8 mouse cellular contexts compared by ENCODE assay signal in the genomic region with DNA sequence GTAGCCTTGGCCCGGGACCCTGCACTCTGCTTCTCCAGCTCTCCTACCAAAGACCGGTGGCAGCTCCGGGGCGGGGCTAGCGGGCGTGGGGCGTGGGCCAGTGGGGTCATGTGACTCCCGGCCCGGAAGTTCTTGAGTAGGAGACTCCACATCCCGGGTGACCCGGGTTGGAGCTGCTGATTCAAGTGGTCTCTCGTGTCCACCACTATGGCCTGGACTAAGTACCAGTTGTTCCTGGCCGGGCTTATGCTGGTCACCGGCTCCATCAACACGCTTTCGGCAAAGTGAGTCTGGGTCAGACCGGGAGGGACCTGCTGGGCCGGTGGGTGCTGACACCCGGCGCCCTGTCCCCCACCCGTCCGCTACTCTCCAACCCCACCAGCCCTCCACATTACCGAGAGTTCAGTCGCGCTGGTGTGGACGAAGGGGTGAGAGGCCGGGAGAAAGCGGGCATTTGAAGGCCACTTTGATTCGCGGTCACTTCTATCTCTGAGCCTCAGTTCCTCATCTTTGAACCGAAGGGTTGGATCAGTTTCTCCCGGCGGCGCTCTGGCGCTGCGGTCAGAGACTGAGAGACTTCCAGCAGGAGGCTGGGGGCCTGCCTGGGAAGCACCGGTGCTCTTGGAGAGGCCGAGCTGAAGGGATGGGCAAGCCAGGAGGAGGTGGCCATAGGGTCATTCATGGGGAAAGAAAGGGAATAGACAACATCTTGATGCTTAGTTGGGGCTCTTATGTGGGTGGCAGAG. TPM values are rescaled to one million over a fixed set of nuclear protein-coding genes. Genes with fewer than 3 reads are reported as not detected.
A peak's percentile ranks its signal among the peaks of the same experiment; 100 is the strongest.
DNase-seq lines count a peak whose midpoint lies in the region; ATAC-seq and TF ChIP-seq lines count a peak whose summit lies in the region.

Gene Slc35f6 (plus strand): TSS at position 119 of the 746 bp plus-strand sequence.

- no peak for TF ChIP-seq EP300 in heart, adult 2 months (IDR thresholded peaks at IDR 0.05; ENCODE audit: insufficient read depth, low read depth, low read length)

- under 1% methylated on average over 38 of the region's 38 CpGs for WGBS in embryonic facial prominence, embryonic 13.5 days
- under 1% methylated on average over 38 of the region's 38 CpGs for WGBS in heart, adult 2 months
- WGBS in limb, embryonic 14.5 days = under 1% methylated on average over 34 of the region's 38 CpGs
- under 1% methylated on average over 38 of the region's 38 CpGs for WGBS in midbrain, postnatal 0 days

- H3K27me3 ChIP-seq in embryonic facial prominence, embryonic 13.5 days = no peaks in the 10 kb centered on the region
- no peaks in the 10 kb centered on the region for H3K27me3 ChIP-seq in heart, adult 2 months (ENCODE audit: control insufficient read depth, insufficient read depth, low read length)
- H3K27me3 ChIP-seq in limb, embryonic 14.5 days (ENCODE audit: control insufficient read depth, insufficient read depth, low read length) = no peaks in the 10 kb centered on the region
- H3K27me3 ChIP-seq in midbrain, postnatal 0 days (ENCODE audit: insufficient read depth, low read length) = no peaks in the 10 kb centered on the region

- H3K36me3 ChIP-seq in embryonic facial prominence, embryonic 13.5 days = peaks cover 11% of the 10 kb centered on the region; the same call in 1 of the 2 replicates
- peaks cover 10% of the 10 kb centered on the region for H3K36me3 ChIP-seq in heart, adult 2 months (ENCODE audit: control insufficient read depth, insufficient read depth, low read length)
- H3K36me3 ChIP-seq in limb, embryonic 14.5 days (ENCODE audit: control insufficient read depth, insufficient read depth, low read length) = no peaks in the 10 kb centered on the region
- peaks cover 3% of the 10 kb centered on the region; the same call in 1 of the 2 replicates for H3K36me3 ChIP-seq in midbrain, postnatal 0 days (ENCODE audit: insufficient read depth, low read length)

- peak within 1 kb of the TSS; percentile 64; the same call in 1 of the 2 replicates for H3K27ac ChIP-seq in embryonic facial prominence, embryonic 13.5 days
- peak within 1 kb of the TSS; percentile 94 for H3K27ac ChIP-seq in heart, adult 2 months
- no peak within 1 kb of the TSS for H3K27ac ChIP-seq in limb, embryonic 14.5 days (replicated peaks; ENCODE audit: low read depth, low read length)
- peak within 1 kb of the TSS; percentile 65 for H3K27ac ChIP-seq in midbrain, postnatal 0 days (ENCODE audit: low read depth, low read length)

- H3K79me2 ChIP-seq in heart, adult 2 months (replicated peaks; ENCODE audit: control insufficient read depth, insufficient read depth, low read length) = peaks cover 3% of the 10 kb centered on the region; the same call in 1 of the 2 replicates

- H3K4me3 ChIP-seq in embryonic facial prominence, embryonic 13.5 days = peak within 1 kb of the TSS; percentile 85
- H3K4me3 ChIP-seq in heart, adult 2 months = peak within 1 kb of the TSS; percentile 89
- peak within 1 kb of the TSS; percentile 80 for H3K4me3 ChIP-seq in limb, embryonic 14.5 days (replicated peaks; ENCODE audit: low read length)
- H3K4me3 ChIP-seq in midbrain, postnatal 0 days (ENCODE audit: low read depth, low read length) = peak within 1 kb of the TSS; percentile 80

- TF ChIP-seq CTCF in heart, adult 2 months (IDR thresholded peaks at IDR 0.05) = no peak
- TF ChIP-seq CTCF in midbrain, postnatal 0 days (IDR thresholded peaks at IDR 0.05) = no peak

- H3K4me1 ChIP-seq in embryonic facial prominence, embryonic 13.5 days = peaks cover 20% of the 10 kb centered on the region
- peaks cover 24% of the 10 kb centered on the region for H3K4me1 ChIP-seq in heart, adult 2 months (ENCODE audit: control insufficient read depth, insufficient read depth, low read length)
- peaks cover 12% of the 10 kb centered on the region for H3K4me1 ChIP-seq in limb, embryonic 14.5 days (ENCODE audit: control insufficient read depth, insufficient read depth, low read length)
- peaks cover 4% of the 10 kb centered on the region; the same call in 1 of the 2 replicates for H3K4me1 ChIP-seq in midbrain, postnatal 0 days (ENCODE audit: insufficient read depth, low read length)

- peak; percentile 87 for TF ChIP-seq POLR2A in heart, adult 2 months (IDR thresholded peaks at IDR 0.05; ENCODE audit: insufficient read depth, low read depth, low read length)
- TF ChIP-seq POLR2A in limb, embryonic 14.5 days (IDR thresholded peaks at IDR 0.05; ENCODE audit: borderline replicate concordance, extremely low read depth, insufficient read depth, insufficient read length) = 0 out of 2 replicates have a peak, but pooled peaks have one; percentile 30

- DNase-seq in 3134 (ENCODE audit: extremely low read depth, insufficient read length, low spot score) = peak; percentile 86
- peak; percentile 97 to 99 for DNase-seq in adrenal gland, postnatal 36 days
- DNase-seq in heart, adult 2 months = peak; percentile 95 to 96
- peak; percentile 95 for DNase-seq in kidney, adult 9 months
- DNase-seq in limb, embryonic 14.5 days (ENCODE audit: low spot score) = peak; percentile 84
- DNase-seq in midbrain, postnatal 0 days (ENCODE audit: low spot score) = peak; percentile 90
- DNase-seq in spleen, postnatal 14 days (ENCODE audit: low spot score in 2 of 2) = peak; percentile 85 to 89

- peak within 1 kb of the TSS; percentile 93 for H3K4me2 ChIP-seq in embryonic facial prominence, embryonic 13.5 days
- peak within 1 kb of the TSS; percentile 88 for H3K4me2 ChIP-seq in limb, embryonic 14.5 days (replicated peaks; ENCODE audit: low read depth, low read length, severe bottlenecking)
- H3K4me2 ChIP-seq in midbrain, postnatal 0 days (ENCODE audit: low read depth, low read length, poor library complexity, severe bottlenecking) = peak within 1 kb of the TSS; percentile 95

- intact Hi-C loops in heart, adult 2 months (cut with DNase I) = loop anchor here (1.0 kb wide), 1 partner anchor 18 kb away; the partner anchor contains the start of gene Cenpa

- ATAC-seq in embryonic facial prominence, embryonic 13.5 days (ENCODE audit: insufficient number of reproducible peaks, insufficient read depth, low FRiP score, low TSS enrichment, low read depth) = peak; percentile 82
- ATAC-seq in limb, embryonic 14.5 days (ENCODE audit: low FRiP score, low read depth) = peak; percentile 94
- peak; percentile 93 for ATAC-seq in midbrain, postnatal 0 days (ENCODE audit: low FRiP score)

- peak within 1 kb of the TSS; percentile 82 for H3K9ac ChIP-seq in embryonic facial prominence, embryonic 13.5 days
- H3K9ac ChIP-seq in heart, adult 2 months (ENCODE audit: low read depth, low read length) = peak within 1 kb of the TSS; percentile 82
- H3K9ac ChIP-seq in limb, embryonic 14.5 days (ENCODE audit: low read depth, low read length, severe bottlenecking) = peak within 1 kb of the TSS; percentile 72
- peak within 1 kb of the TSS; percentile 69 for H3K9ac ChIP-seq in midbrain, postnatal 0 days (replicated peaks; ENCODE audit: low read length, poor library complexity, severe bottlenecking)

- no peaks in the 10 kb centered on the region for H3K9me3 ChIP-seq in embryonic facial prominence, embryonic 13.5 days
- no peaks in the 10 kb centered on the region for H3K9me3 ChIP-seq in limb, embryonic 14.5 days (ENCODE audit: control insufficient read depth, low read length)
- no peaks in the 10 kb centered on the region for H3K9me3 ChIP-seq in midbrain, postnatal 0 days (ENCODE audit: low read length)

RNA-seq across cellular contexts. Expression of gene Slc35f6, which starts in this region (rescaled TPM):
- 10 to 100 TPM; 40.0 to 47.2 TPM for total RNA-seq in adrenal gland, postnatal 36 days (2021)
- polyA plus RNA-seq in embryonic facial prominence, embryonic 13.5 days (2015; fragmentation: Nextera tagmentation; extraction: Ambion mirVana) = 25.0 and 26.6 TPM in 2 replicates
- total RNA-seq in heart, adult 2 months (2021) = 10 to 100 TPM; 47.2 to 49.9 TPM
- polyA plus RNA-seq in heart, adult 2 months (2012; rRNA removed) = 119 and 154 TPM in 2 replicates
- polyA plus RNA-seq in limb, embryonic 14.5 days (2012; rRNA removed) = 35.4 and 53.6 TPM in 2 replicates
- 28.2 and 32.0 TPM in 2 replicates for polyA plus RNA-seq in limb, embryonic 14.5 days (2014; fragmentation: Nextera tagmentation; extraction: Ambion mirVana)
- total RNA-seq in midbrain, postnatal 0 days (2014; rRNA removed) = 62.5 and 65.3 TPM in 2 replicates
- 25.1 and 30.9 TPM in 2 replicates for polyA plus RNA-seq in midbrain, postnatal 0 days (2015; fragmentation: Nextera tagmentation; extraction: Ambion mirVana)
